Mouse (Mus musculus) hindbrain, embryonic 14.5 days (tissue): ENCODE results near the gene Plekhg2. TPM values are rescaled to one million over a fixed set of nuclear protein-coding genes. Genes with fewer than 3 reads are reported as not detected.

Source experiments
- ATAC-seq: fragments of 200-750 bp; cut with Nextera tagmentation; 2 replicates; pipeline ENCODE4 v1.8.0; 2017; ENCODE audit warnings: moderate number of reproducible peaks, mild to moderate bottlenecking, moderate TSS enrichment, moderate library complexity; ENCODE audit not compliant: low FRiP score
- DNase-seq: peaks from one replicate; pipeline ENCODE4 v3.0.0-alpha.2; 2015; ENCODE audit warnings: low spot score
- H3K27ac ChIP-seq: fragments of 300-500 bp; sonication (generic); 2 replicates; pipeline ENCODE4 v1.5.1; 2014; ENCODE audit warnings: mild to moderate bottlenecking, moderate library complexity
- H3K27me3 ChIP-seq: fragments of 300-500 bp; sonication (generic); 2 replicates; pipeline ENCODE4 v1.6.1; 2014; ENCODE audit warnings: mild to moderate bottlenecking, low read length, mixed read lengths; ENCODE audit not compliant: control insufficient read depth, insufficient read depth
- H3K36me3 ChIP-seq: fragments of 300-500 bp; sonication (generic); replicated peaks from 2 replicates; pipeline ENCODE4 v1.6.1; 2014; ENCODE audit not compliant: control insufficient read depth, insufficient read depth
- H3K4me1 ChIP-seq: fragments of 300-500 bp; sonication (generic); replicated peaks from 2 replicates; pipeline ENCODE4 v1.6.1; 2014; ENCODE audit warnings: antibody characterized with exemption, low read length, mixed read lengths; ENCODE audit not compliant: control insufficient read depth, insufficient read depth
- H3K4me2 ChIP-seq: fragments of 300-500 bp; sonication (generic); replicated peaks from 2 replicates; pipeline ENCODE4 v1.6.1; 2014; ENCODE audit warnings: mild to moderate bottlenecking, moderate library complexity
- H3K4me3 ChIP-seq: fragments of 300-500 bp; sonication (generic); replicated peaks from 2 replicates; pipeline ENCODE4 v1.5.1; 2014; ENCODE audit warnings: mild to moderate bottlenecking, low read length
- H3K9ac ChIP-seq: fragments of 300-500 bp; sonication (generic); 2 replicates; pipeline ENCODE4 v1.6.1; 2014
- H3K9me3 ChIP-seq: fragments of 300-500 bp; sonication (generic); 2 replicates; pipeline ENCODE4 v1.6.1; 2016; ENCODE audit warnings: low read length; ENCODE audit not compliant: control insufficient read depth
- WGBS: fragments of 180-500 bp; shearing (Covaris S2); extraction: QIAGEN DNeasy Blood & Tissue Kit; methylation state at CpG from one replicate; pipeline ENCODE4 v1.1.7; 2014; 5-methylcytosine and 5-hydroxymethylcytosine counted together
- polyA plus RNA-seq: library from polyadenylated mRNA; unstranded; fragments of >200 nt; fragmentation: Nextera tagmentation; extraction: Ambion mirVana; gene quantifications from 2 replicates; pipeline ENCODE4 v1.2.1, GENCODE M21; 2014

The Plekhg2 gene
- polyA plus RNA-seq, 1 experiment from 2014 or later: 25.5 TPM

DNA sequence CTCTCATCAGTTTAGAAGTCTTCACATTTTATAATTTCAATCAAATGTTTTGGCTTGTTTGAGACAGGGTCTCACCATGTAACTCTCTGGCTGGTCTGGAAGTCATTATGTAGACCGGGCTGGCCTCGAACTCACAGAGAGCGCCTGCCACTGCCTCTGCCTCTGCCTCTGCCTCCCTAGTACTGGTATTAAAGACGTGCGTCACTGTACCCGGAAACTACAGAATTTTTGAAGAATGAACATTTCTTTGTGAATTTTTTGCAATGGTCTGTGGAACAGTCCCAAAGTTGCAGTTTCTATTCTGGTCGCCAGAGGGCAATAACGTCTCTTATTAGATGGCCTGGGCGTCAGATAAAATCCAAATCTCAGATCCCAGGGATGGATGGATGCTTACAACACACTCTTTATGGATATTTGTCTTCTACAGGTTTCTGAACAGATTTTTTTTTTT lies 757 bp upstream of the Plekhg2 start:
- Histone ChIP-seq H3K36me3 (peaks cover 2% of the 10 kb centered on the region; the same call in 1 of the 2 replicates), H3K4me3 (peak overlapping the region; percentile 82), H3K4me2 (peak overlapping the region; percentile 98), H3K4me1 (peaks cover 26% of the 10 kb centered on the region), H3K27me3 (no peaks in the 10 kb centered on the region), H3K9ac (peak overlapping the region; percentile 16; the same call in 1 of the 2 replicates), H3K9me3 (no peaks in the 10 kb centered on the region), H3K27ac (peak overlapping the region; percentile 80)
- ATAC-seq: 0 out of 2 replicates have a peak, but pooled peaks have one; percentile 1
- peak; percentile 93 for DNase-seq
- WGBS: 1% methylated on average over 9 of the region's 9 CpGs

DNA sequence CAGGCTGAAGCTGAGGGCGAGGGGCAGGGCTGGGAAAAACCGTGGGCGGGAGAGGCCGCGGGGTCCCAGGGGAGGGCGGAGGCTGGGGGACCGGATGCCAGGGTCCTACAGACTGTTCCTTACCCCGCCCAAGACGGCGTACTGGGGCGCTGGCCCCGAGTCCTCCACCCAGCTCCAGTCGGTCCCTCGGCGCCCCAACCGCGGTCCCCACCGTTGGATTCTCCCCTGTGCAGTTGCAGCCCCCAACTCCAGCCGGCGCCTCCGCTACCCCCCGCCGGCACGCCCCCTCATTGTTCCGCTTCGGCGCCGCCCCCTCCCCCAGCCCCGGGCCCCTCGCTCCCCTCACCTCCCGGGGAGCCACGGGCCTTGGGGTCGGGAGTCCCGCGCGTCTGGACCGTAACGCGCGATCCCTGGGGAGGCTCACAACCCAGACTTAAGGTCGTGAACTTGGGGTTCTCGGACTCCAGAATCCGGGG lies 847 bp downstream of the Plekhg2 start:
- peak overlapping the region; percentile 82 for H3K4me3 ChIP-seq
- DNase-seq (no peak), ATAC-seq (no peak)
- peaks cover 21% of the 10 kb centered on the region for H3K4me1 ChIP-seq
- no peaks in the 10 kb centered on the region for H3K9me3 ChIP-seq
- H3K4me2 ChIP-seq: peak overlapping the region; percentile 98
- peak overlapping the region; percentile 84 for H3K9ac ChIP-seq
- no peaks in the 10 kb centered on the region for H3K27me3 ChIP-seq
- WGBS: under 1% methylated on average over 40 of the region's 43 CpGs
- H3K27ac ChIP-seq: peak overlapping the region; percentile 80
- peaks cover 18% of the 10 kb centered on the region for H3K36me3 ChIP-seq

DNA sequence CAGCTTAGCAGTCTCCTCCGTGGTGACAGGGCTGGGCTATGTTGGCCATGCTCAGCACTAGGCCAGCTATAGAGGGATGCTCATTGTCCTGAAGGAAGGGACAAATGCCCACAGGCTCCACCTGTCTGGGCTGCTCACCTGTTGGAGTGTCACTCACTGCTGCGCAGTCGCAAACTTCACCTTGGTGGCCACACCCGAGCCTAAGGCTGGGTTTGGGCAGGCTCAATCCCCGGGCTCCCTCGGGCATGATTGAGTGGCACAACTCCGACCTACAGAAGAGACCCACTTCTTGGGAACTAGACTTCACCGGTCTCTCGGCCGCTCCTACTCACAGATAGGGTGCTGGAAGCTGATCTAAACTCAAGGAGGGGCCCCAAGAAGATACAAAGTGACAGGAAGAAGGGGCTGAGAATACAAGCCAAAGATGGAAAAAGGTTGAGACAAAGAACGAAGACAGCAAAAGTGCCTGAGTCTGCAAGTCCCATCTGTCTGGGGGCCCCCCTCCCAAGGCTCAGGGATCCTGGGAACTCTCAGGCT lies 1.4 kb downstream of the Plekhg2 start:
- H3K27ac ChIP-seq: peak overlapping the region; percentile 80
- H3K9me3 ChIP-seq: no peaks in the 10 kb centered on the region
- peak overlapping the region; percentile 84 for H3K9ac ChIP-seq
- H3K27me3 ChIP-seq: no peaks in the 10 kb centered on the region
- H3K4me2 ChIP-seq: peak overlapping the region; percentile 98
- H3K4me1 ChIP-seq: peaks cover 16% of the 10 kb centered on the region
- peak overlapping the region; percentile 82 for H3K4me3 ChIP-seq
- H3K36me3 ChIP-seq: peaks cover 21% of the 10 kb centered on the region
- WGBS: 8% methylated on average over 11 of the region's 11 CpGs
- DNase-seq: no peak
- ATAC-seq: no peak

DNA sequence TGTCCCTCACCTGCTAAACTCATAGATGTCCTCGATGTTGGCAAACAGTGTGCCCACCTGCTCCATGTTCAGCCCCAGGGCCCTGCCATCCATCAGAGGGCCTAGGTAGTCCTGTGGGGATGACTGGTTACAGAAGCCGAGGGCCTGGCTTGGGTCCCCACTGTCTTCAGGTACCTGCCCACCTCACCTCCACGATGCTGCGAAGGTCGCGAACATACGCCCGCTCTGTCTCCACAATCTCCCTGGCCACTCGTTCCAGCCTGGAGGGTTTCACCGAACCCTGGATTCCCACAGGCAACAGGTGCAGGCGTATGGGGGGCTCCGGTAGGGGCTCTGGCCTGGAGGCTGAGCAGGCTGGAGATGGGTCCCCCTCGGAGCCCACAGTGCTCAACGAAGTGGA lies 2.3 kb downstream of the Plekhg2 start:
- peaks cover 31% of the 10 kb centered on the region for H3K36me3 ChIP-seq
- WGBS: 91% methylated on average over 14 of the region's 14 CpGs
- no peak overlapping the region for H3K27ac ChIP-seq
- H3K4me3 ChIP-seq: peak overlapping the region; percentile 82
- no peaks in the 10 kb centered on the region for H3K27me3 ChIP-seq
- no peaks in the 10 kb centered on the region for H3K9me3 ChIP-seq
- peak overlapping the region; percentile 84; the same call in 1 of the 2 replicates for H3K9ac ChIP-seq
- H3K4me1 ChIP-seq: peaks cover 15% of the 10 kb centered on the region
- DNase-seq (no peak), ATAC-seq (no peak)
- H3K4me2 ChIP-seq: peak overlapping the region; percentile 98

DNA sequence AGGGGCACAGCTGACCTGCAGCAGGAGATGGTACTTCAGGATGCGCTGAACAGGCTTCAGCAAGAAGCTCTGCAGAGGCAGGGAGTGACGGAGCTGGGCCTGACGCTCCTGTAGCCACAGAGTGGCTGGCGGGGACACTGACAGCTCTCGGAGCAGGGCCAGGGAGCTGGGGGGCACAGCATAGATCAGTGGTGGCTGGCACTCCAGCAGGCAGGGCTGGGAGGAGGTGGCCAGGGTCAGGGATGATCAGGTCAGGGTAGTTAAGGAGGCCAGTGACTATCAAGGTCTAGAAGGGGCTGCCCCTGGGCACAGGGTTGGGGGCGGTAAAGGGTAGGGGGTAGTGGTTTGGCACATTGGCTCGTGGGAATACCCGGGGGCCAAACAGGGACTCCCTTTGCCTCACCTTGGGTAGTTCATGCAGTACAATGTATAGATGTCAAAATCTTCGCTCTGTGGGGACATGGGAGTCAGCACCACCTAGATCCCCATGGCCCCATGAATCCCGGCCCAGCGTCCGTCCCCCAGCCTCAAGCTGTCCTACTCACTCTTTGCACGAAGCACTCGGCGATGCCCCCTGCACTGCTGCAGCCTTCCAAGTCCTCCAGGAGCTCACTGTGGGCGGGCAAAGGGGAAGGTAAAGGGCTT lies 4.0 kb downstream of the Plekhg2 start:
- peaks cover 15% of the 10 kb centered on the region for H3K4me1 ChIP-seq

DNA sequence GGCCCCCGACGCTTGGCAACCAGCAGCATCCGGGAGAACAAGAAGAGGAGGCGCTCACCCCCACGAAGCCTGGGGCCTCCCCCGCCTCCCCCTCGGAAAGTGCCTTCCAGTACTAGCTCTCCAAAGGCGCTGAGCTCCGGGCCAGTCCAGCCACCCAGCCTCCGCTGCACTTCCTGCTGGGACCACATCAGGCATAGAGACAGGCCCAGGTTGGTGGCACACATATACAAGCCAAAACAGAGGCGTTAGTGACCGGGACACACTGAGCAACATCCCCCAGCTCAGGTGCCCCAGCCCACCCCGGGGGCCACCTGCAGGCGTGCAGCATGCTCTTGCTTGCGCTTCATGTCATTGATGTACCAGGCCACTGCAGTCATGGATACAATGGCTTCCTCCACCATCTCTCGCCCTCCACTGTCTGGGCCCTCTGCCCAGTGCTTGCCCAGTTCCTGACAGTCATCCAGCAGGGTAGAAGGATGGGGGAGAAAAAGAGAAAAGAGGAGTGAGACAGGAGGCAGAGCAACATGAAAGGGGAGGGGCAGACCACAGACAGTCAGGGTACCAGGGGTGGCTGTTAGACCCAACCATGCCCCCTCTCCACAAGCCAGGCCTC lies 4.6 kb downstream of the Plekhg2 start:
- ATAC-seq: no peak
- Histone ChIP-seq H3K4me1 (peaks cover 15% of the 10 kb centered on the region), H3K27me3 (no peaks in the 10 kb centered on the region), H3K27ac (no peak overlapping the region), H3K36me3 (peaks cover 48% of the 10 kb centered on the region), H3K4me3 (no peak overlapping the region), H3K9ac (no peak overlapping the region), H3K9me3 (no peaks in the 10 kb centered on the region), H3K4me2 (no peak overlapping the region)
- no peak for DNase-seq
- WGBS: 88% methylated on average over 16 of the region's 16 CpGs

More for the DNA sequence above, 4.0 kb downstream of the Plekhg2 start:
- 0 out of 2 replicates have a peak overlapping the region, but pooled peaks have one; percentile 4 for H3K9ac ChIP-seq
- ATAC-seq (no peak), DNase-seq (no peak)
- H3K9me3 ChIP-seq: no peaks in the 10 kb centered on the region
- no peak overlapping the region for H3K27ac ChIP-seq
- no peak overlapping the region for H3K4me2 ChIP-seq
- 89% methylated on average over 16 of the region's 16 CpGs for WGBS
- H3K36me3 ChIP-seq: peaks cover 46% of the 10 kb centered on the region
- no peaks in the 10 kb centered on the region for H3K27me3 ChIP-seq
- no peak overlapping the region for H3K4me3 ChIP-seq

DNA sequence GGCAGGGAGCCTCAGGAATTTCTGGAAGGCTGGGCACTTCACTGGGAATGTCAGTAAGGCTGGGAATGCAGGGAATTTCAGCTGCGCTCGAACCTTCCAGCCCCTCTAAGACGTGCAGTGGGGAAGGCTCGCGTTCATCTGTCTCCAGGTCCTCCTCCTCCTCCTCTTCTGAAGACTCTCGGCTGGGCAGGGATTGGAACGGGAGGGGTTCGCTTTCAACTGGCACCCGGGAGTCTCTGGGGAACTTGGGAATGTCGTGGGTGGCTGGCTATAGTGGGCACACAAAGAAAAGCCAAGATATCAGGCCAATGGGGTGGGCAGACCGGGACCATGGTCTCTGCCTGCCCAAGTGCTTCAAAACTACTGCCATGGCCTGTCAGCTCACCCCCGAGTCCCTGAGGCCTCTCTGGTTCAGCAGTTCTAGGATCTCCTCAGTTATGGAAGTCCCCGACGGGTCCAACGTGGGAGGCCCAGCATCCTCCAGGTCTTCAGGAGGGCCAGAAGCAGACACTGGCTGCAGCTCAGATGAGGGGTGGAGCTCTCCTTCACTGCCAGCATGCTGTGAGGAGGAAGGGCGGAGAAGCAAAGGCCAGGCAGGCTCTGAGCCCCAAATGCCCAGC lies 9.8 kb downstream of the Plekhg2 start:
- Histone ChIP-seq H3K9me3 (no peaks in the 10 kb centered on the region), H3K4me3 (no peak overlapping the region), H3K9ac (no peak overlapping the region), H3K4me1 (no peaks in the 10 kb centered on the region), H3K27me3 (no peaks in the 10 kb centered on the region), H3K4me2 (no peak overlapping the region), H3K36me3 (peaks cover 73% of the 10 kb centered on the region), H3K27ac (no peak overlapping the region)
- DNase-seq: no peak
- no peak for ATAC-seq
- 88% methylated on average over 16 of the region's 16 CpGs for WGBS

DNA sequence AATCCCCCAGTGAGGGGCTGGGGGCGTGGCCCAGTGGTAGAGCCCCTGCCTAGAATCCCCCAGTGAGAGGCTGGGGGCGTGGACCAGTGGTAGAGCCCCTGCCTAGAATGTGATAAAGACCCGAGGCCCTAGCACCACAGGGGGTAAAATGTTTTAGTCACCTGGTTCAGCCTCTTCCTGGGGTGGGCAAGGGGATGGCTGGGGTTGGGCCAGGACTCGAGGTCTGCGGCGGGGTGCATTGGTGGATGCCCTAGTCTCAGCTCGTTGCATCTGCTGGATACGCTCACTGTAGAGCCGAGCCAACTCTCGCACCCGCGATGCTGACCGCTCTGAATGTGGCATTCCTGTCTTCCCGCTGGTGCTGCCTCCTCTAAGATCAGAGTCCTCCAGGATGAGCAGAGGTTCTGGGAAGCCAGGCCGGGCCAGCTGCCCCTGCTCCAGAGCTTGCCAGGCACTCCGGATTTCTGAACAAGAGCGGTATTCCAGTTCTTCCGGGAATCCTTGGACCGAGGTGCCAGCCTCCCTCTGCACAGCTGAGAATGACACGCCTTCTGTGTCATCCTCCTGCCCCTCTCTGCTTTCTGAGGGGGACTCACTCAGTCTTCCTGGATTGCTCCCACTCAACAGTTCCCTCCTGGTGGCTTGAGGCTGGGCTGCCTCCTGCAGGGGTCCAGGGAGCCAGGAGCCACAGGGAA lies 10.6 kb downstream of the Plekhg2 start:
- no peak overlapping the region for H3K27ac ChIP-seq

More for the DNA sequence above, 10.6 kb downstream of the Plekhg2 start:
- no peaks in the 10 kb centered on the region for H3K4me1 ChIP-seq
- H3K9ac ChIP-seq: no peak overlapping the region
- no peaks in the 10 kb centered on the region for H3K9me3 ChIP-seq
- DNase-seq: no peak
- ATAC-seq: no peak
- H3K4me2 ChIP-seq: no peak overlapping the region
- no peak overlapping the region for H3K4me3 ChIP-seq
- 96% methylated on average over 20 of the region's 20 CpGs for WGBS
- H3K36me3 ChIP-seq: peaks cover 65% of the 10 kb centered on the region
- H3K27me3 ChIP-seq: no peaks in the 10 kb centered on the region
